Mouse (Mus musculus): ENCODE results near the gene Fam185a. TPM values are rescaled to one million over a fixed set of nuclear protein-coding genes. Genes with fewer than 3 reads are reported as not detected.

The Fam185a gene
- polyA plus RNA-seq, 1 experiment from 2014 or later: 4.9 TPM

DNA sequence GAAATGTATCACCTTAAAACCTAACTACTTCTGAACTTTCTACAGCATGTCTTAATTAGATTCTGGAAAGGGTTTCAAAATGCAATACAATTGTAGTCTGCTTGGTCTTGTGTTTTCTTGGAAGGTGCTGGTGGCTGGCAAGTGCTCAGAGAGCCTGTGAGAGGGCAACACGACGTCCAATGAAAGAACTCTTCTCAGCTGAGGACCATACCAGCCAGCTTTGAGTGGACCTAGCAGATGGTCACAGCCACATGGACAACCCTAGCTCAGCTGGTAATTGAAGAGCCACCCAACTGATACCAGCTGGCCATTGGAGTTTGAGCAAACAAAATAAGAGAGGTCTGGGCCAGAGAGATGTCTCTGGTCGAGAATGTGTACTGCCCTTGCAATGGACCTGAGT is 63.0 kb downstream of the Fam185a start:
- DNase-seq (ENCODE audit: low spot score): no peak
- no peaks in the 10 kb centered on the region for H3K27me3 ChIP-seq (ENCODE audit: insufficient read depth, low read length)
- no peaks in the 10 kb centered on the region for H3K4me1 ChIP-seq (replicated peaks; ENCODE audit: insufficient read depth, low read length)
- no peaks in the 10 kb centered on the region for H3K36me3 ChIP-seq (ENCODE audit: insufficient read depth, low read length)
- no peak for ATAC-seq (replicated peaks; ENCODE audit: low FRiP score, low read depth)
- no peaks in the 10 kb centered on the region for H3K9me3 ChIP-seq (replicated peaks; ENCODE audit: low read length)
- no peak overlapping the region for H3K9ac ChIP-seq (ENCODE audit: low read depth, low read length)
- no peak overlapping the region for H3K4me2 ChIP-seq (ENCODE audit: low read length)
- H3K27ac ChIP-seq: no peak overlapping the region
- WGBS: 91% methylated on average over 3 of the region's 3 CpGs
- TF ChIP-seq CTCF (IDR thresholded peaks at IDR 0.05; ENCODE audit: low read depth): no peak
- no peak overlapping the region for H3K4me3 ChIP-seq (replicated peaks; ENCODE audit: low read depth, low read length)

GRCm38 (mm10) chr5:21488506-21488905 is 63.7 kb downstream of the Fam185a start:
- ATAC-seq (replicated peaks; ENCODE audit: low FRiP score, low read depth) (no peak), DNase-seq (ENCODE audit: low spot score) (no peak)
- H3K4me2 ChIP-seq (ENCODE audit: low read length): no peak overlapping the region
- H3K36me3 ChIP-seq (ENCODE audit: insufficient read depth, low read length): no peaks in the 10 kb centered on the region
- 86% methylated on average over 5 of the region's 5 CpGs for WGBS
- H3K9me3 ChIP-seq (replicated peaks; ENCODE audit: low read length): no peaks in the 10 kb centered on the region
- H3K9ac ChIP-seq (ENCODE audit: low read depth, low read length): no peak overlapping the region
- H3K27me3 ChIP-seq (ENCODE audit: insufficient read depth, low read length): no peaks in the 10 kb centered on the region
- no peak for TF ChIP-seq CTCF (IDR thresholded peaks at IDR 0.05; ENCODE audit: low read depth)
- no peaks in the 10 kb centered on the region for H3K4me1 ChIP-seq (replicated peaks; ENCODE audit: insufficient read depth, low read length)
- no peak overlapping the region for H3K4me3 ChIP-seq (replicated peaks; ENCODE audit: low read depth, low read length)
- H3K27ac ChIP-seq: no peak overlapping the region

GRCm38 (mm10) chr5:21489135-21489534 is 64.4 kb downstream of the Fam185a start:
- TF ChIP-seq CTCF (IDR thresholded peaks at IDR 0.05; ENCODE audit: low read depth): no peak
- no peak overlapping the region for H3K9ac ChIP-seq (ENCODE audit: low read depth, low read length)
- no peak for ATAC-seq (replicated peaks; ENCODE audit: low FRiP score, low read depth)
- no peaks in the 10 kb centered on the region for H3K27me3 ChIP-seq (ENCODE audit: insufficient read depth, low read length)
- 60% methylated on average over 4 of the region's 4 CpGs for WGBS
- no peaks in the 10 kb centered on the region for H3K4me1 ChIP-seq (replicated peaks; ENCODE audit: insufficient read depth, low read length)
- DNase-seq (ENCODE audit: low spot score): no peak
- H3K4me2 ChIP-seq (ENCODE audit: low read length): no peak overlapping the region
- H3K9me3 ChIP-seq (replicated peaks; ENCODE audit: low read length): no peaks in the 10 kb centered on the region
- H3K36me3 ChIP-seq (ENCODE audit: insufficient read depth, low read length): no peaks in the 10 kb centered on the region
- no peak overlapping the region for H3K27ac ChIP-seq
- no peak overlapping the region for H3K4me3 ChIP-seq (replicated peaks; ENCODE audit: low read depth, low read length)

- no peak overlapping the region for H3K4me2 ChIP-seq (ENCODE audit: low read length)
- TF ChIP-seq CTCF (IDR thresholded peaks at IDR 0.05; ENCODE audit: low read depth): no peak
- H3K36me3 ChIP-seq (ENCODE audit: insufficient read depth, low read length): no peaks in the 10 kb centered on the region
Measured at GRCm38 (mm10) chr5:21491469-21491868, 66.7 kb downstream of the Fam185a start.

DNA sequence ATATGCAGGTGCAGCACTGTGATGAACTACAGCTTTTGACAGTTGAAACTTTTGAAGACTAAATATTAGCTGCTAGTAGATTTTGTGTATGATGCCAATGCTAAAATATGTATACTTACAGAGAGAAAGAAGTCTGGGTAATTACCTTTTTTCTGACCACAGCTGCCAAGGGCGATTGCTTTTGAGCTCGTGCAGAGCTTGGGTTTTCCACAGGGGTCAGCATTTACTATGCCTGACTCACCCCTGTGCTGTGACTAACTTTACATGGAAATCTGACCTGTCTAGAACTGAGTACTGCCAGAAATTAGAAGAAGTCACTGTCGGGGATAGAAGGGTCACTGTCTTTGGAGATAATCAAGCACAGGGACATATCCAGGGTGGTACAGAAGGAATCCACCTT is 67.5 kb downstream of the Fam185a start:
- Histone ChIP-seq H3K4me3 (replicated peaks; ENCODE audit: low read depth, low read length) (no peak overlapping the region), H3K4me2 (ENCODE audit: low read length) (no peak overlapping the region), H3K4me1 (replicated peaks; ENCODE audit: insufficient read depth, low read length) (no peaks in the 10 kb centered on the region), H3K9me3 (replicated peaks; ENCODE audit: low read length) (no peaks in the 10 kb centered on the region), H3K27ac (no peak overlapping the region), H3K36me3 (ENCODE audit: insufficient read depth, low read length) (no peaks in the 10 kb centered on the region), H3K9ac (ENCODE audit: low read depth, low read length) (no peak overlapping the region), H3K27me3 (ENCODE audit: insufficient read depth, low read length) (no peaks in the 10 kb centered on the region)
- no peak for DNase-seq (ENCODE audit: low spot score)
- TF ChIP-seq CTCF (IDR thresholded peaks at IDR 0.05; ENCODE audit: low read depth): no peak
- WGBS: 52% methylated on average over 3 of the region's 3 CpGs
- ATAC-seq (replicated peaks; ENCODE audit: low FRiP score, low read depth): no peak

More at GRCm38 (mm10) chr5:21491469-21491868, 66.7 kb downstream of the Fam185a start:
- no peak for ATAC-seq (replicated peaks; ENCODE audit: low FRiP score, low read depth)
- H3K4me1 ChIP-seq (replicated peaks; ENCODE audit: insufficient read depth, low read length): no peaks in the 10 kb centered on the region
- no peaks in the 10 kb centered on the region for H3K9me3 ChIP-seq (replicated peaks; ENCODE audit: low read length)
- H3K9ac ChIP-seq (ENCODE audit: low read depth, low read length): no peak overlapping the region
- no peak overlapping the region for H3K4me3 ChIP-seq (replicated peaks; ENCODE audit: low read depth, low read length)
- no peak for DNase-seq (ENCODE audit: low spot score)
- no peak overlapping the region for H3K27ac ChIP-seq
- H3K27me3 ChIP-seq (ENCODE audit: insufficient read depth, low read length): no peaks in the 10 kb centered on the region
- WGBS: 83% methylated on average over 2 of the region's 2 CpGs

DNA sequence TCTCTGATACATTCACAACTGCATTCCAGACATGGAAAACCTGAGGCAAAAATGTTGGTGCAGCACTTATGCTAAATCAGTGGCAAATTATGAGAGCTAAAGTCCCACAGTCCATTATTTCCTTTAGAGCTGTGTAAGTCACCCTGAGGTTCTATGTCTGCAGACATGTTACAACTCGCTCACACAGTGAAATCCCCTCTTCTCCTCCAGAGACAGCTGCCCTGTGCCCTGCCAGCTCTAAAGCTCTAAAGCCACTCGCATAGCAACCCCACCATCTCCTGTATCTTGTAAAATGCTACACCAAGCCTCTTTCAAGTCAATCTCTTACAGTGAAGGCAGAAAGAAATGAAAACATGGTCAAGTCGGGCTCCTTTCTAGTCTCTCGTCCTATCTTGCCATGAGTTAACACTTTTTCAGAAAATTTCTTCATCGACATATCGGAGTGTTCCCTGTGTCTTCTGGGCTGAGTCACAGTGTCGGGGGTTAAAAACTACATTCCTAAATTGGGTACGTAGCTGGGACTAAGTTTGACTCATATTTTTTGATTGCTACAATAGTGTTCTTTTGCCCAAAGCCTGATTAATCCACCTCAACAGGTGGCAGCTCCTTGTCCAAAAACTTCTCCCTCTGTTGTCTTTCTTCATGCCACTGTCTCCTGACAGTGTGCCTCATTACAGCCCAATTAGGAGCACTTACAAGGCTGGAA is 68.7 kb downstream of the Fam185a start:
- Histone ChIP-seq H3K9me3 (replicated peaks; ENCODE audit: low read length) (no peaks in the 10 kb centered on the region), H3K27me3 (ENCODE audit: insufficient read depth, low read length) (no peaks in the 10 kb centered on the region), H3K4me1 (replicated peaks; ENCODE audit: insufficient read depth, low read length) (no peaks in the 10 kb centered on the region), H3K9ac (ENCODE audit: low read depth, low read length) (no peak overlapping the region), H3K4me2 (ENCODE audit: low read length) (no peak overlapping the region), H3K4me3 (replicated peaks; ENCODE audit: low read depth, low read length) (no peak overlapping the region), H3K27ac (no peak overlapping the region), H3K36me3 (ENCODE audit: insufficient read depth, low read length) (no peaks in the 10 kb centered on the region)
- DNase-seq (ENCODE audit: low spot score) (no peak), ATAC-seq (replicated peaks; ENCODE audit: low FRiP score, low read depth) (no peak)
- 87% methylated on average over 8 of the region's 8 CpGs for WGBS
- no peak for TF ChIP-seq CTCF (IDR thresholded peaks at IDR 0.05; ENCODE audit: low read depth)

- ATAC-seq (replicated peaks; ENCODE audit: low FRiP score, low read depth): no peak
- WGBS: 62% methylated on average over 3 of the region's 3 CpGs
Measured at GRCm38 (mm10) chr5:21494781-21495180, 70.0 kb downstream of the Fam185a start.

More at GRCm38 (mm10) chr5:21494781-21495180, 70.0 kb downstream of the Fam185a start:
- TF ChIP-seq CTCF (IDR thresholded peaks at IDR 0.05; ENCODE audit: low read depth): no peak
- H3K4me2 ChIP-seq (ENCODE audit: low read length): no peak overlapping the region
- H3K27ac ChIP-seq: no peak overlapping the region
- no peak for DNase-seq (ENCODE audit: low spot score)
- no peaks in the 10 kb centered on the region for H3K36me3 ChIP-seq (ENCODE audit: insufficient read depth, low read length)
- no peaks in the 10 kb centered on the region for H3K27me3 ChIP-seq (ENCODE audit: insufficient read depth, low read length)
- no peak overlapping the region for H3K9ac ChIP-seq (ENCODE audit: low read depth, low read length)
- H3K4me3 ChIP-seq (replicated peaks; ENCODE audit: low read depth, low read length): no peak overlapping the region
- H3K4me1 ChIP-seq (replicated peaks; ENCODE audit: insufficient read depth, low read length): no peaks in the 10 kb centered on the region
- no peaks in the 10 kb centered on the region for H3K9me3 ChIP-seq (replicated peaks; ENCODE audit: low read length)

Measured in kidney, postnatal 0 days (tissue).